Mouse (Mus musculus) heart, embryonic 16.5 days (tissue): ENCODE data around the gene Gm49321. TPM values are rescaled to one million over a fixed set of nuclear protein-coding genes. Genes with fewer than 3 reads are reported as not detected.

Experiments
- ATAC-seq: fragments of 200-750 bp; cut with Nextera tagmentation; replicated peaks from 2 replicates; pipeline ENCODE4 v1.8.0; 2017; ENCODE audit warnings: moderate number of reproducible peaks; ENCODE audit not compliant: insufficient read depth, low FRiP score; ENCODE audit errors: extremely low read depth
- H3K27ac ChIP-seq: fragments of 300-500 bp; sonication (generic); 2 replicates; pipeline ENCODE4 v1.5.1; 2014; ENCODE audit warnings: mild to moderate bottlenecking, low read length, control low read depth, moderate library complexity
- H3K27me3 ChIP-seq: fragments of 300-500 bp; sonication (generic); 2 replicates; pipeline ENCODE4 v1.6.1; 2014; ENCODE audit warnings: low read length, mixed read lengths; ENCODE audit not compliant: control insufficient read depth, insufficient read depth
- H3K36me3 ChIP-seq: fragments of 300-500 bp; sonication (generic); 2 replicates; pipeline ENCODE4 v1.6.1; 2014; ENCODE audit not compliant: control insufficient read depth, insufficient read depth
- H3K4me1 ChIP-seq: fragments of 300-500 bp; sonication (generic); 2 replicates; pipeline ENCODE4 v1.6.1; 2014; ENCODE audit warnings: low read length, mixed read lengths; ENCODE audit not compliant: control insufficient read depth, insufficient read depth
- H3K4me2 ChIP-seq: fragments of 300-500 bp; sonication (generic); 2 replicates; pipeline ENCODE4 v1.6.1; 2014; ENCODE audit warnings: low read depth, mild to moderate bottlenecking, control low read depth, low read length
- H3K4me3 ChIP-seq: fragments of 300-500 bp; sonication (generic); 2 replicates; pipeline ENCODE4 v1.5.1; 2014; ENCODE audit warnings: mild to moderate bottlenecking, control low read depth, low read length
- H3K9ac ChIP-seq: fragments of 300-500 bp; sonication (generic); 2 replicates; pipeline ENCODE4 v1.6.1; 2014; ENCODE audit warnings: low read length, control low read depth
- H3K9me3 ChIP-seq: fragments of 300-500 bp; sonication (generic); replicated peaks from 2 replicates; pipeline ENCODE4 v1.6.1; 2016; ENCODE audit warnings: low read length; ENCODE audit not compliant: control insufficient read depth
- WGBS: fragments of 180-500 bp; shearing (Covaris S2); extraction: QIAGEN DNeasy Blood & Tissue Kit; methylation state at CpG from one replicate; pipeline ENCODE4 v1.1.7; 2014; 5-methylcytosine and 5-hydroxymethylcytosine counted together
- polyA plus RNA-seq: library from polyadenylated mRNA; unstranded; fragments of >200 nt; fragmentation: Nextera tagmentation; extraction: Ambion mirVana; gene quantifications from 2 replicates; pipeline ENCODE4 v1.2.1, GENCODE M21; 2015

Gene Gm49321
- polyA plus RNA-seq, 1 experiment from 2014 or later: 10.1 TPM

- 59% methylated on average over 3 of the region's 3 CpGs for WGBS
- Histone ChIP-seq H3K27me3 (no peaks in the 10 kb centered on the region), H3K9ac (no peak overlapping the region), H3K9me3 (no peaks in the 10 kb centered on the region), H3K4me2 (no peak overlapping the region), H3K4me1 (peaks cover 2% of the 10 kb centered on the region; the same call in 1 of the 2 replicates), H3K27ac (no peak overlapping the region), H3K36me3 (peaks cover 57% of the 10 kb centered on the region), H3K4me3 (no peak overlapping the region)
- no peak for ATAC-seq
Measured at GRCm38 (mm10) chr12:73930266-73930665, 7.2 kb upstream of the Gm49321 start.

- no peaks in the 10 kb centered on the region for H3K27me3 ChIP-seq
- H3K4me2 ChIP-seq: no peak overlapping the region
- no peak overlapping the region for H3K27ac ChIP-seq
- H3K4me1 ChIP-seq: no peaks in the 10 kb centered on the region
- H3K9me3 ChIP-seq: no peaks in the 10 kb centered on the region
- peaks cover 62% of the 10 kb centered on the region for H3K36me3 ChIP-seq
- no peak overlapping the region for H3K4me3 ChIP-seq
- ATAC-seq: no peak
- no peak overlapping the region for H3K9ac ChIP-seq
- 46% methylated on average over 5 of the region's 5 CpGs for WGBS
Measured at GRCm38 (mm10) chr12:73931274-73931673, 6.2 kb upstream of the Gm49321 start.

- Histone ChIP-seq H3K36me3 (peaks cover 64% of the 10 kb centered on the region), H3K9me3 (no peaks in the 10 kb centered on the region), H3K4me1 (no peaks in the 10 kb centered on the region), H3K27me3 (no peaks in the 10 kb centered on the region), H3K4me2 (no peak overlapping the region), H3K9ac (no peak overlapping the region), H3K4me3 (no peak overlapping the region), H3K27ac (no peak overlapping the region)
- 62% methylated on average over 2 of the region's 2 CpGs for WGBS
- ATAC-seq: no peak
Measured at GRCm38 (mm10) chr12:73934528-73934927, 2.9 kb upstream of the Gm49321 start.

- peaks cover 58% of the 10 kb centered on the region for H3K36me3 ChIP-seq
- WGBS: 63% methylated on average over 6 of the region's 6 CpGs
Measured at GRCm38 (mm10) chr12:73939542-73939941, 2.1 kb downstream of the Gm49321 start.

GRCm38 (mm10) chr12:73948415-73948814, 11.0 kb downstream of the Gm49321 start:
- 72% methylated on average over 4 of the region's 4 CpGs for WGBS
- no peaks in the 10 kb centered on the region for H3K27me3 ChIP-seq
- peak overlapping the region; percentile 64 for H3K27ac ChIP-seq
- peak overlapping the region; percentile 56 for H3K4me2 ChIP-seq
- peak overlapping the region; percentile 51 for H3K9ac ChIP-seq
- H3K4me1 ChIP-seq: peaks cover 10% of the 10 kb centered on the region
- H3K36me3 ChIP-seq: peaks cover 21% of the 10 kb centered on the region
- H3K4me3 ChIP-seq: peak overlapping the region; percentile 44
- no peaks in the 10 kb centered on the region for H3K9me3 ChIP-seq
- ATAC-seq: no peak

More at GRCm38 (mm10) chr12:73939542-73939941, 2.1 kb downstream of the Gm49321 start:
- Histone ChIP-seq H3K27me3 (no peaks in the 10 kb centered on the region), H3K27ac (no peak overlapping the region), H3K4me2 (no peak overlapping the region), H3K9ac (no peak overlapping the region), H3K9me3 (no peaks in the 10 kb centered on the region), H3K4me1 (peaks cover 6% of the 10 kb centered on the region), H3K4me3 (no peak overlapping the region)
- no peak for ATAC-seq

GRCm38 (mm10) chr12:73949318-73950058, 12.0 kb downstream of the Gm49321 start:
- Histone ChIP-seq H3K9me3 (no peaks in the 10 kb centered on the region), H3K4me2 (peak overlapping the region; percentile 56), H3K27me3 (no peaks in the 10 kb centered on the region), H3K9ac (peak overlapping the region; percentile 51), H3K36me3 (peaks cover 13% of the 10 kb centered on the region), H3K4me3 (peak overlapping the region; percentile 44), H3K27ac (peak overlapping the region; percentile 64), H3K4me1 (peaks cover 19% of the 10 kb centered on the region)
- peak; percentile 89 for ATAC-seq
- 6% methylated on average over 46 of the region's 46 CpGs for WGBS

- Histone ChIP-seq H3K36me3 (0 out of 2 replicates have a peak, but pooled peaks cover 2% of the 10 kb centered on the region), H3K27me3 (no peaks in the 10 kb centered on the region), H3K9ac (peak overlapping the region; percentile 74), H3K4me3 (peak overlapping the region; percentile 53), H3K4me1 (peaks cover 25% of the 10 kb centered on the region), H3K9me3 (no peaks in the 10 kb centered on the region), H3K27ac (peak overlapping the region; percentile 54), H3K4me2 (peak overlapping the region; percentile 73)
- ATAC-seq: peak; percentile 19; the same call in 1 of the 2 replicates
- WGBS: 4% methylated on average over 15 of the region's 15 CpGs
Measured at GRCm38 (mm10) chr12:73952879-73953278, 15.4 kb downstream of the Gm49321 start.

GRCm38 (mm10) chr12:73953420-73954186, 16.1 kb downstream of the Gm49321 start:
- 0 out of 2 replicates have a peak overlapping the region, but pooled peaks have one; percentile 21 for H3K27ac ChIP-seq
- H3K36me3 ChIP-seq: no peaks in the 10 kb centered on the region
- no peaks in the 10 kb centered on the region for H3K27me3 ChIP-seq
- no peak for ATAC-seq
- H3K4me3 ChIP-seq: peak overlapping the region; percentile 53
- H3K9ac ChIP-seq: peak overlapping the region; percentile 74
- peaks cover 25% of the 10 kb centered on the region for H3K4me1 ChIP-seq
- peak overlapping the region; percentile 73 for H3K4me2 ChIP-seq
- no peaks in the 10 kb centered on the region for H3K9me3 ChIP-seq
- 31% methylated on average over 14 of the region's 14 CpGs for WGBS

GRCm38 (mm10) chr12:73954785-73955184, 17.3 kb downstream of the Gm49321 start:
- Histone ChIP-seq H3K27ac (peak overlapping the region; percentile 11; the same call in 1 of the 2 replicates), H3K36me3 (no peaks in the 10 kb centered on the region), H3K4me2 (no peak overlapping the region), H3K4me1 (peaks cover 22% of the 10 kb centered on the region), H3K27me3 (no peaks in the 10 kb centered on the region), H3K4me3 (no peak overlapping the region), H3K9ac (no peak overlapping the region), H3K9me3 (no peaks in the 10 kb centered on the region)
- 38% methylated on average over 5 of the region's 5 CpGs for WGBS
- peak; percentile 42; the same call in 1 of the 2 replicates for ATAC-seq
